Mouse (Mus musculus): ENCODE data around the gene Celf5. TPM values are rescaled to one million over a fixed set of nuclear protein-coding genes. Genes with fewer than 3 reads are reported as not detected.

Gene Celf5
- polyA plus RNA-seq, 1 experiment from 2014 or later = 1.6 TPM

DNA sequence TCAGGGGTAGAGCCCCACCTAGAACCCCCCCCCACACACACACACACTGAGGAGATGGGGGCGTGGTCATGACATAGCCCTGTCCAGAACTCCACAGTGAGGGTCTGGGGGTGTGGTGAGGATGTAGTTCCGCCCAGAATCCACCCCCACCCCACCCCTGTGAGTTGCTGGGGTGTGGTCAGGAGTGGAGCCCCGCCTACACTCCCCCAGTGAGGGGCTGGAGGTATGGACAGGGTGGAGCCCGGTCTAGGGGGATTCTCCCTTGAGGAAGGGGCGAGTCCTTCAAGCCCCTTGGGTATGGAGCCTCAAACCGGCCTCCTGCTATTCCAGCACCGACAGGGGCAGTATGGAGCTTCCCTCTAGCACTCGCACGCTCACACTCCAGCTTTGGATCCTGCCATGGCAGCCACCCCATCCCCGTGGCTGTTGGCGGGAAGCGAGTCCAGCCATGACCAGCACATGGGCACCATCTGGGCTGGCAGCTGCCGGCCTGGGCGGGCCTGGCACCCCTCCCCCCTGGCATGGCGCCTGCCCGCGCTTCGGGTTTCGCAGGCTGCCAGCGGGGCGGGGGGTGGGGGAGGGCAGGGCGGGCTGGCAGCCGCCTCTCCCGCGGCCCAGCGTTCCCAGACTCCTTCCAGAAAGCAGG, 65.8 kb downstream of the Celf5 start:
- peak; percentile 84 for ATAC-seq (ENCODE audit: insufficient number of reproducible peaks, low FRiP score, low TSS enrichment, low read depth)
- WGBS = under 1% methylated on average over 26 of the region's 26 CpGs
- peaks cover 38% of the 10 kb centered on the region for H3K36me3 ChIP-seq

DNA sequence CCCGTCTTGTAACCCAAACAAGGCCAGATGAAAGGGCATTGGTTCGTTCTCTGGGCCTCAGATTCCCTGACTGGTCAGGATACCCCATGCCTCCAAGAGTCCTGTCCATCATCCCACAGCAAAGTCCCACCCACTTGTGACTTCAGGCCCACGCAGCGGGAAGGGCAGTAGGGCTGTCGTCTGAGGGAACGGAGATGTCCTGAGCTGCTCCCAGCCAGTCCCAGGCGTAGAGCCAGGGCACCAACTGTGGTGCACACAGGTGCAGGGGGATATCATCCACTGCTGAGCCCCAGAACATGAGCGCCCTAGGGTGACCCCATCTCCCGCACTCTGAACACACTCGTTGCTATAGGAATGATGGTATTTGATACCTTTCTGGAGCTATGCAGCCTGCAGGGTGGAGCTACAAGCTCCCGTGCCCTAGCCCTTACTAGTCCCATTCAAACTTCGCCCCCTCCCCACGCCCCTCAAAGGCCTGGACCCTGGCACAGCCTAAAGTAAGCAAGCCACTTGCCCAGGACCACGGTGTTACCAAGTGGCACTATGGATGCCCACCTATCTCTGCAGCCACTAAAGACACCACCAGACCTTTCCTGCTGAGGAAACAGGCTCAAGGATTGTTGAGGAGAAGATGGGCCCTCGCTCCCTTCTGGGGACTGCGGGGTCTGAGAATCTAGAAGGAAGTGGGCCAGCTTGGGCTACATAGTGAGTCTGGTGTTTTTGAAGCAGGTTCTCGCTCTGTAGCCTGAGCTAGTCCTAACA, 66.8 kb downstream of the Celf5 start:
- H3K9ac ChIP-seq = no peak overlapping the region
- H3K4me1 ChIP-seq = peaks cover 99% of the 10 kb centered on the region
- no peak overlapping the region for H3K4me2 ChIP-seq (replicated peaks)

More for the DNA sequence above, 65.8 kb downstream of the Celf5 start:
- H3K4me3 ChIP-seq (replicated peaks) = peak overlapping the region; percentile 32
- H3K27ac ChIP-seq (replicated peaks) = peak overlapping the region; percentile 92
- H3K4me1 ChIP-seq = peaks cover 92% of the 10 kb centered on the region
- H3K9me3 ChIP-seq (replicated peaks) = no peaks in the 10 kb centered on the region
- peak overlapping the region; percentile 6; the same call in 1 of the 2 replicates for H3K9ac ChIP-seq
- peak overlapping the region; percentile 51 for H3K4me2 ChIP-seq (replicated peaks)
- no peaks in the 10 kb centered on the region for H3K27me3 ChIP-seq

DNA sequence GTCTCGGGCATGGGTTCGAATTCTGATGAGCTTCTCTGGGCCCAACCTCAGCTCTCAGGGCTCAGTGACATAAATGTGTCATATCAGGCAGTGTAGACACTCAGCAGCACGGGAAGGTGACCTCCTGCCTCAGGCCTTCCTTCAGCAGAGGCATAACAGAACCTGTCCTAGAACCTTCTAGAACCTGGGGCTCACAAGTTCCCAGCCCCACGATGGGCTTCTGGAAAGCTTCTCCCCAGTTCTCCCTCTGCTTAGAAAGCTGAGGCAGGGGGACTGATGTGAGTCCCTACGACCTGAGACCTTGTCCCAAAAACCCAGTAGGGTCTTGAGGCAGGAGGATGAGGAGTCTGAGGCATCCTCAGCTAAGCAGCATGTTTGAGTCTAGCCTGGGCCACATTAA, 67.4 kb downstream of the Celf5 start:
- peaks cover 99% of the 10 kb centered on the region for H3K4me1 ChIP-seq
- peak overlapping the region; percentile 58; the same call in 1 of the 2 replicates for H3K27ac ChIP-seq (replicated peaks)
- H3K9ac ChIP-seq = no peak overlapping the region
- ATAC-seq (ENCODE audit: insufficient number of reproducible peaks, low FRiP score, low TSS enrichment, low read depth) = no peak
- WGBS = 81% methylated on average over 5 of the region's 5 CpGs
- peaks cover 38% of the 10 kb centered on the region for H3K36me3 ChIP-seq
- no peak overlapping the region for H3K4me3 ChIP-seq (replicated peaks)
- H3K9me3 ChIP-seq (replicated peaks) = no peaks in the 10 kb centered on the region
- no peaks in the 10 kb centered on the region for H3K27me3 ChIP-seq
- no peak overlapping the region for H3K4me2 ChIP-seq (replicated peaks)

More for the DNA sequence above, 66.8 kb downstream of the Celf5 start:
- no peaks in the 10 kb centered on the region for H3K27me3 ChIP-seq
- H3K9me3 ChIP-seq (replicated peaks) = no peaks in the 10 kb centered on the region
- peaks cover 40% of the 10 kb centered on the region for H3K36me3 ChIP-seq
- peak overlapping the region; percentile 92 for H3K27ac ChIP-seq (replicated peaks)
- H3K4me3 ChIP-seq (replicated peaks) = no peak overlapping the region
- 61% methylated on average over 17 of the region's 17 CpGs for WGBS
- ATAC-seq (ENCODE audit: insufficient number of reproducible peaks, low FRiP score, low TSS enrichment, low read depth) = no peak

DNA sequence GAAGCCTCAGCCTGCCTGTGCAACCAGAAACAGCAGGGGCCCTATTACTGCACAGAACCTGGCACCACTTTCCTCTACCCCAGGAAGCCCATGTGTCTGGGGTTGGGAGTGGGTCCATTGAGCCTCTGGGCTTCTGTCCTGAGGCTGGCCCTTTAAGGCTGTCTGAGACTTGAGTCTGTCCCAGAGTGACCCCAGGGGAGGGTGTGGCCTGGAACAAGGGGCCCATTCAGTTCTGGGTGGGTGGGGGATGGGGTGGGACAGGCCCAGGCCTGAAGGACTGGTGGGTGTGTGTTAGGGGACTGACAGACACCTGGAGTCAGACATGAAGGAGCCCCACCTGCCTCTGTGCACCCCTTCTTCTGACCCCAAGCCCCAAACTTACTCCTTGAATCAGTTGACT, 67.8 kb downstream of the Celf5 start:
- H3K27me3 ChIP-seq = no peaks in the 10 kb centered on the region
- H3K9me3 ChIP-seq (replicated peaks) = no peaks in the 10 kb centered on the region
- H3K27ac ChIP-seq (replicated peaks) = peak overlapping the region; percentile 86
- no peak for ATAC-seq (ENCODE audit: insufficient number of reproducible peaks, low FRiP score, low TSS enrichment, low read depth)
- peaks cover 33% of the 10 kb centered on the region for H3K36me3 ChIP-seq
- H3K4me2 ChIP-seq (replicated peaks) = 0 out of 2 replicates have a peak overlapping the region, but pooled peaks have one; percentile 19
- peaks cover 100% of the 10 kb centered on the region for H3K4me1 ChIP-seq
- H3K4me3 ChIP-seq (replicated peaks) = no peak overlapping the region
- no peak overlapping the region for H3K9ac ChIP-seq

DNA sequence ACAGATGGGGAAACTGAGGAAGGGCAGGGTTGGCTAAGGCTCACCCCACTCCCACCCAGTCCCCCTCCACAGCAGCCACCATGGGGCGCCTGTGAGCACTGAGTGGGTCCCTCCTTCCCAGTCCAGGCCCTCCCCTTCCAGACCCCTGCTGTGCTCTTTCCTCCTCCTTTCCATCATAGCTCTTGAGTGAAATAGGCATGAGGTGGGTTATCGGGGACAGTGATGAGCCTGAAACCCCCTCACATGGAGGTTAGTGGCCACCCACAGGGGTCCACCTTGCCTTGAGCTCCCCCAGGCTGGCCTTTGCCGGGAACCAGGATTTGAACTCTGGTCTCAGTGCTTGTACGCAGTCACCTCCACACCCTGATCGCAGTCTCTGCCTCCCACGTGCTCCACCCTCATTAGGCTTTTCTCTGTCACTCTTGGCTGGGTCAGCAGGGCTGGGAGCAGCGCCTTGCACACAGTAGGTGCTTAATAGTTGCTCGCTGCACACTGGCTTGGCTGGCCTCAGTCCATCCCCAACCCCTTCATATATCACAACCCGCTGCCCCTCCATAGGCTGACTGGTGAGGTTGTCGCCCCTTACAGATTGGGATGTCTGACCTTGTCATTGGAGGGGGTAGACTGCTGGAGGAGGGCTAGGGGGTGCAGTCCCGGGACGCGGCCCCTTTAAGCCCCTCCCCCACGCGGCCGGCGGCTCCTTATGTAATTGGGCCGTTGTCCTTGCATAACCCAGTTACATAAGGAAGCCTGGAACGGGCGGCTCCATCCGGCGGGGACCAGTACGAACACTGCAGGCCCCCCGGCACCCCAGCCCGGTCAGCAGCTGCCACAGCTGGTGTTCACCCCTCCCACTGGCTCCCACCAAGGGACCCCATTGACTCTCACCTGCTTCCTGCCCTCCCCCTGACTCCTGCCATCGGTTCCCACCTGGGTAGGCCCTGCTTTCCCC, 68.9 kb downstream of the Celf5 start:
- Histone ChIP-seq H3K27me3 (no peaks in the 10 kb centered on the region), H3K36me3 (peaks cover 31% of the 10 kb centered on the region), H3K9me3 (replicated peaks) (no peaks in the 10 kb centered on the region), H3K4me3 (replicated peaks) (no peak overlapping the region), H3K4me1 (peaks cover 100% of the 10 kb centered on the region), H3K4me2 (replicated peaks) (peak overlapping the region; percentile 19; the same call in 1 of the 2 replicates), H3K27ac (replicated peaks) (peak overlapping the region; percentile 86), H3K9ac (no peak overlapping the region)
- WGBS = 28% methylated on average over 26 of the region's 26 CpGs
- no peak for ATAC-seq (ENCODE audit: insufficient number of reproducible peaks, low FRiP score, low TSS enrichment, low read depth)

DNA sequence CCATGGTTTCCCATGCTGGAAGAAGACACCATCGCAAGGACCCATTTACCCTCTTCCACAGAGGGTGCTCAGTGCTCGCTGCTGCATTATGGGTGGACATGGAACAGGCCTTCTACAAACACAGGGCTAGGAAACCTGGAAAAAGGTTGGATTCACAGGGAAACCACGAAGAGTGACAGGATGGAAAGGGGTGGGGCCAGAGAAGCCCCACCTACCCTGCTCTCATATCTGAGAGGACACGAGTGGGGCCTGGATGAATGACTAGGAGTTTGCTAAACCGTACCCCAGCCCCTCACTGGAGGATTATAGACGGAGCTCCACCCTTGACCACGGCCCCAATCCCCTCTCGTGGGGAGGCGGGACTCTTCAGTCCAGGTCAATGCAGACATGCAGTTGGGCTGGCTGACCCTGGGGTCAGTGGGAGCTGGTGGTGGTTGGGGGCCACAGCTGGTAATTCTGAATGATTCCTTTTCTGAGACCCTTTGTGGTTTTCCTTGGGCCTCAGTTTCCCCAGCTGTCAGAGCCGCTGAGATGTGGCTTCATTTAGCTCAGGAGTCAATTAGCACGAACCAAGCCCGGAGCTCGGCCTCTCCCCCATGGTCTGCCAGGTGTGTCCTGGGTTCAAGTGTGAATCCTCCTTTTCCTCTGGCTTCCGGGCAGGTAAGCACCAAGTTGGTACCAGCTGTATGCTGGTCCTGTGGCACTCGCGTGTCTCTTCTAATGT, 69.8 kb downstream of the Celf5 start:
- H3K4me1 ChIP-seq = peaks cover 100% of the 10 kb centered on the region
- H3K9ac ChIP-seq = no peak overlapping the region
- no peak overlapping the region for H3K4me3 ChIP-seq (replicated peaks)
- ATAC-seq (ENCODE audit: insufficient number of reproducible peaks, low FRiP score, low TSS enrichment, low read depth) = no peak
- no peaks in the 10 kb centered on the region for H3K27me3 ChIP-seq
- H3K27ac ChIP-seq (replicated peaks) = peak overlapping the region; percentile 86
- H3K36me3 ChIP-seq = peaks cover 35% of the 10 kb centered on the region
- WGBS = 73% methylated on average over 16 of the region's 16 CpGs
- H3K9me3 ChIP-seq (replicated peaks) = no peaks in the 10 kb centered on the region
- no peak overlapping the region for H3K4me2 ChIP-seq (replicated peaks)

DNA sequence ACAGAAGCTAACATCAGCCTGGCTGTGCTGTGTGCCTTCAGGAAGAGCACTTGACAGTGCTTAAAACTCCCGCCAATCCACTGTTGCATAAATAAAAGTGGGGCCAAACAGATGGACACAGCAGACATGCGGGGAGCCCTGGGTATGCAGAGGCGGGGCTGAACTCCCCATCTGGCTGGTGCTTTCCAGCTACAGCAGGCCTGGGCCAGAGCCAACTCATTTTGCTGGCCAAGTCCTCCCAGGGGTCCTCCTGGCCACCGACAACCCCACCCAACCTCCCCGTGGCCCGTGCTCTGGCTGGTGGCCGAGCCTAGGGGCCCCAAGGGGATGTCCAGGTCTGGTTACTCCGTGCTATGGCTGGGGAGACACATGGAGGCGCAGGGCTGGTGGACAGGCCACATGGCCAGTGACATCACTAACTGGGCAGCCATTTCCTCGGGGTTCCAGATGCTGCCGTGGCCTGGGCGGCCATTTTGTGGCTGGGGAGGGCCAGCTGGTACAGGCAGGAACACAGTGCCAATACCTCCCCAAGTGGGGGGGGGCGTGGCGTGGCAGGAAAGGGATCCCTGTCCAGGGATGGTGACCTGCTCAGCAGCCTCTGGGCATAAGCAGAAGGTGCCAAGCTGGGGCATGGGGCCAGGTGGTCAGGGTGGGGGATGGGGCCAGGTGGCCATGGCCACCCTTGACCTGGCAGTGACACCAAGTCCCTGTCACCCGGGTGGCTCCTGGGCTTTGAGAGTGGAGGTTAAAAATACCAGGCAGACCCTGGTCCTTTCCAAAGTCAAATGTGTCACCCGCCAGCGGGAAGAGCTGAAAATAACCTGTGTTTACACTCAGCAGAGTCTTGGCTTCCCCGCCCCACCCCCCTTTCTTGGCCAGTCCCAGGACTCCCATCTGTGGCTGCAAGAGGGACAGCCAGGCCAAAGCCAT, 70.8 kb downstream of the Celf5 start:
- no peak overlapping the region for H3K9ac ChIP-seq
- no peak overlapping the region for H3K4me3 ChIP-seq (replicated peaks)
- WGBS = 48% methylated on average over 18 of the region's 18 CpGs
- H3K27me3 ChIP-seq = no peaks in the 10 kb centered on the region
- peaks cover 100% of the 10 kb centered on the region for H3K4me1 ChIP-seq
- H3K36me3 ChIP-seq = peaks cover 39% of the 10 kb centered on the region
- peak overlapping the region; percentile 86 for H3K27ac ChIP-seq (replicated peaks)
- no peaks in the 10 kb centered on the region for H3K9me3 ChIP-seq (replicated peaks)
- ATAC-seq (ENCODE audit: insufficient number of reproducible peaks, low FRiP score, low TSS enrichment, low read depth) = no peak
- H3K4me2 ChIP-seq (replicated peaks) = no peak overlapping the region

DNA sequence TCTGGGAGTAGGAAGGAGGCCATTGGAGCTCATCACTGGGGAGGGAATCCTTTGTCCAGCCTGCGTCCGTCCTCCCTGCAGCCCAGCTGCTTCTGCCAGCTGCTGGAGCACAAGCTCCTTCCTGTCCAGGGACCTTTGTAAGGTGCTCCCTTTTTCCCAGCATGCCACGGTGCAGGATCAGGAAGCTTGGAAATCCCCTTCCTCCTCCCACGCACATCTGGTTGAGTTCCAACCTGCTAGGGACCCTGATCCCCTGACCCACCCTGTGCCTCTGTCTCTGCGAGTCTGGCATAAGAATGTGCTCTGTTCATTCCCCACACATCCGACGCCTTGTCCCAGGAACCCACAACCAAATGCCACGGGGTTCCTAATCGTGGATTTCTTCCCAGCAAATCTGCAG, 71.5 kb downstream of the Celf5 start:
- Histone ChIP-seq H3K9ac (no peak overlapping the region), H3K4me2 (replicated peaks) (no peak overlapping the region), H3K4me3 (replicated peaks) (no peak overlapping the region), H3K9me3 (replicated peaks) (no peaks in the 10 kb centered on the region), H3K4me1 (peaks cover 98% of the 10 kb centered on the region), H3K36me3 (peaks cover 46% of the 10 kb centered on the region), H3K27ac (replicated peaks) (peak overlapping the region; percentile 86), H3K27me3 (no peaks in the 10 kb centered on the region)
- WGBS = 67% methylated on average over 9 of the region's 9 CpGs
- no peak for ATAC-seq (ENCODE audit: insufficient number of reproducible peaks, low FRiP score, low TSS enrichment, low read depth)

DNA sequence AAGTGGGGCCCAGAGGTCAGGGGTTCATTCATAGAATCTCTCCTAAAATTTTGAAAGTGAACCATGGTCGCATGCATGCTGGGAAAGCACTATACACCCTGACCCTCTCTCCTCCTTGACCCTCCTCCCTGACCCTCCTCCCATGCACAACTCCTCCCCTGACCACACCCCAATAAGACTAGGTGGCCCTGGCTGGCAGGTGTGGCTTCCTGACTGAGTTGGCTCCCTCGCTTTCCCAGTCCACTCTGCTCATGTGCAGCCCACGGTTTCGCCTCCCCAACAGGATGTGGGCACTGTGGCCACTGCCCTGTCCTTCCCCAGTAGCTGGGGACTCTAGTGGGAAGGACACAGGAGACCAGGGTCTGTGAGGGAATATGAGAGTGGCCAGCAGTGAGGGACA, 72.2 kb downstream of the Celf5 start:
- Histone ChIP-seq H3K27ac (replicated peaks) (peak overlapping the region; percentile 86; the same call in 1 of the 2 replicates), H3K9ac (no peak overlapping the region), H3K4me2 (replicated peaks) (no peak overlapping the region), H3K4me1 (peaks cover 92% of the 10 kb centered on the region), H3K9me3 (replicated peaks) (no peaks in the 10 kb centered on the region), H3K27me3 (no peaks in the 10 kb centered on the region), H3K4me3 (replicated peaks) (no peak overlapping the region), H3K36me3 (peaks cover 51% of the 10 kb centered on the region)
- WGBS = 73% methylated on average over 4 of the region's 4 CpGs
- ATAC-seq (ENCODE audit: insufficient number of reproducible peaks, low FRiP score, low TSS enrichment, low read depth) = no peak

DNA sequence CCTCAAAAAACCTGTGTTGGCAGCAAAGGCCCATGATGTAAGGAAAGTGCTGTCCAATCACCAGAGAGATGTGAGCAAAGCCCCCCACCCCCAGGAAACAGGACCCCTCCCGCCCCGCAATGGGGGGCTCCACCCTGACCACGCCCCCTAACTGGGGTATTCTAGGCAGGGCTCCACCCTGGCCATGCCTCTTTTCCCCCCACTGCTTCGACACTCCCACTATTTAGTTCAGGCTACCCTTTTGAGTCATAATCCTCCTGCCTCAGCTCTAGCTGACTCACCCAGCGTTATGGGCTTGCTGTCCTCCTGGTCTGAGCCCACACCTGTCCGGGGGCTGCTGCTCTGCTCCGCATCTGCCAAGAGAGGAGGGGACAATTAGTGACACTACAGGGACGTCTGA, 73.2 kb downstream of the Celf5 start:
- ATAC-seq (ENCODE audit: insufficient number of reproducible peaks, low FRiP score, low TSS enrichment, low read depth) = no peak
- no peaks in the 10 kb centered on the region for H3K27me3 ChIP-seq
- peaks cover 85% of the 10 kb centered on the region for H3K4me1 ChIP-seq
- H3K27ac ChIP-seq (replicated peaks) = peak overlapping the region; percentile 58; the same call in 1 of the 2 replicates
- no peak overlapping the region for H3K9ac ChIP-seq
- no peaks in the 10 kb centered on the region for H3K9me3 ChIP-seq (replicated peaks)
- no peak overlapping the region for H3K4me2 ChIP-seq (replicated peaks)
- no peak overlapping the region for H3K4me3 ChIP-seq (replicated peaks)
- H3K36me3 ChIP-seq = peaks cover 55% of the 10 kb centered on the region
- WGBS = 14% methylated on average over 8 of the region's 8 CpGs
